Mouse (Mus musculus): ENCODE measurements around the gene Kdm2b. TPM values are rescaled to one million over a fixed set of nuclear protein-coding genes. Genes with fewer than 3 reads are reported as not detected.

Kdm2b gene
- total and polyA plus RNA-seq, 2 experiments from 2014 or later, result 78.6 to 110 TPM

- no peak overlapping the region for H3K4me3 ChIP-seq (ENCODE audit: low read depth, low read length)
- H3K36me3 ChIP-seq (ENCODE audit: insufficient read depth, low read length), result peaks cover 14% of the 10 kb centered on the region
- no peak for TF ChIP-seq CTCF (IDR thresholded peaks at IDR 0.05)
- no peak overlapping the region for H3K9ac ChIP-seq (replicated peaks; ENCODE audit: low read length, poor library complexity, severe bottlenecking)
- H3K27me3 ChIP-seq (ENCODE audit: insufficient read depth, low read length), result no peaks in the 10 kb centered on the region
- 68% methylated on average over 3 of the region's 3 CpGs for WGBS
- H3K4me1 ChIP-seq (ENCODE audit: insufficient read depth, low read length), result no peaks in the 10 kb centered on the region
- ATAC-seq (ENCODE audit: low FRiP score) (no peak), DNase-seq (ENCODE audit: low spot score) (peak; percentile 5)
- H3K4me2 ChIP-seq (ENCODE audit: low read depth, low read length, poor library complexity, severe bottlenecking), result no peak overlapping the region
- no peak overlapping the region for H3K27ac ChIP-seq (ENCODE audit: low read depth, low read length)
- H3K9me3 ChIP-seq (ENCODE audit: low read length), result no peaks in the 10 kb centered on the region
Measured at GRCm38 (mm10) chr5:122938676-122939075, 50.9 kb downstream of the Kdm2b start.

- Histone ChIP-seq H3K4me2 (ENCODE audit: low read depth, low read length, poor library complexity, severe bottlenecking) (no peak overlapping the region), H3K4me3 (ENCODE audit: low read depth, low read length) (no peak overlapping the region), H3K9me3 (ENCODE audit: low read length) (no peaks in the 10 kb centered on the region), H3K27me3 (ENCODE audit: insufficient read depth, low read length) (no peaks in the 10 kb centered on the region), H3K36me3 (ENCODE audit: insufficient read depth, low read length) (peaks cover 12% of the 10 kb centered on the region), H3K27ac (ENCODE audit: low read depth, low read length) (no peak overlapping the region), H3K4me1 (ENCODE audit: insufficient read depth, low read length) (no peaks in the 10 kb centered on the region), H3K9ac (replicated peaks; ENCODE audit: low read length, poor library complexity, severe bottlenecking) (no peak overlapping the region)
- ATAC-seq (ENCODE audit: low FRiP score), result no peak
- peak; percentile 54 for DNase-seq (ENCODE audit: low spot score)
- 55% methylated on average over 4 of the region's 4 CpGs for WGBS
- no peak for TF ChIP-seq CTCF (IDR thresholded peaks at IDR 0.05)
Measured at GRCm38 (mm10) chr5:122937958-122938540, 51.6 kb downstream of the Kdm2b start.

DNA sequence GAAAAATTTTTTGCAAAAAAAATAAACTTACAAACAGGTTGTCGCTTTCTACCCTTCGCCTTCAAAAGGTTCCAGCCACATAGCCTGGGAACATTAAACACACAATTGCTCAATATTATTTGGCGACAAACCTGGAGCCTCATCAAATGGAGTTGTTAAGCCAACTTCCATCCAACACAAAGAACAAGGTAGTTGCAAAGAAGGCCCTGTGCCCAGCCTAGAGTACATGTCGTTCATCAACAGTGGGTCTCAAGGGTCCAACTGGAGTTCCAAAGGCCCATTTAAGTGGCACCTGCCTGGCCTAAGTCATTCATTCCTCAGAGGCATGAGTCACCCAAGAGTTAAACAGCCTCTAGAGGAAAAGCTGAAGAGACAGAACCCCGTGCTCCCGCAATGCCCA is 52.6 kb downstream of the Kdm2b start:
- no peak overlapping the region for H3K27ac ChIP-seq (ENCODE audit: low read depth, low read length)
- DNase-seq (ENCODE audit: low spot score) (no peak), ATAC-seq (ENCODE audit: low FRiP score) (no peak)
- WGBS, result 88% methylated on average over 6 of the region's 6 CpGs
- peaks cover 17% of the 10 kb centered on the region for H3K36me3 ChIP-seq (ENCODE audit: insufficient read depth, low read length)
- H3K4me1 ChIP-seq (ENCODE audit: insufficient read depth, low read length), result no peaks in the 10 kb centered on the region
- TF ChIP-seq CTCF (IDR thresholded peaks at IDR 0.05), result no peak
- H3K9me3 ChIP-seq (ENCODE audit: low read length), result no peaks in the 10 kb centered on the region
- H3K4me3 ChIP-seq (ENCODE audit: low read depth, low read length), result no peak overlapping the region
- H3K9ac ChIP-seq (replicated peaks; ENCODE audit: low read length, poor library complexity, severe bottlenecking), result no peak overlapping the region
- H3K27me3 ChIP-seq (ENCODE audit: insufficient read depth, low read length), result no peaks in the 10 kb centered on the region
- no peak overlapping the region for H3K4me2 ChIP-seq (ENCODE audit: low read depth, low read length, poor library complexity, severe bottlenecking)

DNA sequence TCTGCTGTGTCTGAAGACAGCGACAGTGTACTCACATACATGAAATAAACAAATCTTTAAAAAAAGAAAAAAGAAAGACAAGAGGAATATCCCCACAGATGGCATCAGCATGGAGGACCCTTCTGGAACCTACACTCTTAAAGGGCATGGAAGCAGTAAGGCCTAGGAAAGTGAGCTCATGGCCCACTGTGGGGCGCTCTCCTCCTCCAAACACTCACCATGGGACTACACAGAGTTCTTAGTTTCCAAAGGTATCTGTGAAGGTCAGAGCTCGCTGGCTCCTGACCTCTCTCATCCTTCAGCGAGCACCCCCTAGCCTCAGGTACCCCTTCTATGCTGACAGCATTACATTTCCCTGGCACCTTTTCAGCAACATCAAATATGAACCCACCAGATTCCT is 53.8 kb downstream of the Kdm2b start:
- no peak overlapping the region for H3K4me3 ChIP-seq (ENCODE audit: low read depth, low read length)
- peaks cover 18% of the 10 kb centered on the region for H3K36me3 ChIP-seq (ENCODE audit: insufficient read depth, low read length)
- no peaks in the 10 kb centered on the region for H3K27me3 ChIP-seq (ENCODE audit: insufficient read depth, low read length)
- no peak overlapping the region for H3K27ac ChIP-seq (ENCODE audit: low read depth, low read length)
- H3K9me3 ChIP-seq (ENCODE audit: low read length), result no peaks in the 10 kb centered on the region
- ATAC-seq (ENCODE audit: low FRiP score) (no peak), DNase-seq (ENCODE audit: low spot score) (no peak)
- H3K4me1 ChIP-seq (ENCODE audit: insufficient read depth, low read length), result no peaks in the 10 kb centered on the region
- no peak overlapping the region for H3K4me2 ChIP-seq (ENCODE audit: low read depth, low read length, poor library complexity, severe bottlenecking)
- no peak overlapping the region for H3K9ac ChIP-seq (replicated peaks; ENCODE audit: low read length, poor library complexity, severe bottlenecking)
- TF ChIP-seq CTCF (IDR thresholded peaks at IDR 0.05), result peak; percentile 33
- WGBS, result 90% methylated on average over 4 of the region's 4 CpGs

DNA sequence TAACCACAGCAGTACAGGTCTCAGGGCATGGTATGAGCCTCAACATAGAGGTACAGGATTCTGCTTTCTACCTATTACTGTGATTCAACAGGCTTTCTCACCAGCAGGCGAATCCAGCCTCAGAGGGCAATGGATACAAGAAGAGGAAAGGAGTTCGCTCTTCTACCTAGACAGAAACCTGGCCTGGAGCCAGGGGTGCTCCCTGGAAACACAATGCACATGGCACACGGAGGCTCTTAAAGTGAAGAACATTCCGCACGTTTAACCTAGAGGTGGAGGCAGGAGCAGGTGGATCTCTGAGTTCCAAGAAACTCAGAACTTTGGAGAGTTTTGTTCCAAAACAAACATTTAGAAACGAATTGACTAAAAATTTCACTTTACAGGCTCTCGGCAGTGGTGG is 58.6 kb downstream of the Kdm2b start:
- Histone ChIP-seq H3K27me3 (ENCODE audit: insufficient read depth, low read length) (no peaks in the 10 kb centered on the region), H3K4me1 (ENCODE audit: insufficient read depth, low read length) (no peaks in the 10 kb centered on the region), H3K9me3 (ENCODE audit: low read length) (no peaks in the 10 kb centered on the region), H3K4me3 (ENCODE audit: low read depth, low read length) (no peak overlapping the region), H3K36me3 (ENCODE audit: insufficient read depth, low read length) (peaks cover 18% of the 10 kb centered on the region), H3K9ac (replicated peaks; ENCODE audit: low read length, poor library complexity, severe bottlenecking) (no peak overlapping the region), H3K4me2 (ENCODE audit: low read depth, low read length, poor library complexity, severe bottlenecking) (no peak overlapping the region), H3K27ac (ENCODE audit: low read depth, low read length) (no peak overlapping the region)
- DNase-seq (ENCODE audit: low spot score), result no peak
- WGBS, result 70% methylated on average over 7 of the region's 7 CpGs
- no peak for TF ChIP-seq CTCF (IDR thresholded peaks at IDR 0.05)
- ATAC-seq (ENCODE audit: low FRiP score), result no peak

DNA sequence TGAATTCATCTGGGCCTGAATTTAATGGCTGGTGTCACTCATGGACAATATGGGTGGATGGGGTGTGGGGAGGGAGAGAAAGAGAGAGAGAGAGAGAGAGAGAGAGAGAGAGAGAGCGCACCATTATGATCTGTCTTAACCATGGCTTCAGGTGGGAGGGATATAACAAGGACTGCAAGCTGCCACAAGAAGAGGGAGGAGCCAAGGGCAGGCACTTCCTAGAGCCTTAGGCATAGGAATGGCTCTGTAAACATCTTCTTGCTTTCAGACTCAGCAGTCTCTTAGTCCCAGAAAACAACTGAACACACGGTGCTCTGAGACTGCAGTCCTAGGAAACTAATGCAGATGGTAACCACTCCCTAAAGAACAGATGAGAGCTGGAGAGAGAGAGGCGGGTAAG is 61.3 kb downstream of the Kdm2b start:
- ATAC-seq (ENCODE audit: low FRiP score), result no peak
- no peak for TF ChIP-seq CTCF (IDR thresholded peaks at IDR 0.05)
- Histone ChIP-seq H3K4me3 (ENCODE audit: low read depth, low read length) (no peak overlapping the region), H3K9me3 (ENCODE audit: low read length) (no peaks in the 10 kb centered on the region), H3K27ac (ENCODE audit: low read depth, low read length) (no peak overlapping the region), H3K36me3 (ENCODE audit: insufficient read depth, low read length) (peaks cover 9% of the 10 kb centered on the region; the same call in 1 of the 2 replicates), H3K9ac (replicated peaks; ENCODE audit: low read length, poor library complexity, severe bottlenecking) (no peak overlapping the region), H3K4me2 (ENCODE audit: low read depth, low read length, poor library complexity, severe bottlenecking) (no peak overlapping the region), H3K4me1 (ENCODE audit: insufficient read depth, low read length) (no peaks in the 10 kb centered on the region), H3K27me3 (ENCODE audit: insufficient read depth, low read length) (no peaks in the 10 kb centered on the region)
- WGBS, result 88% methylated on average over 3 of the region's 3 CpGs
- no peak for DNase-seq (ENCODE audit: low spot score)

Measured in midbrain, postnatal 0 days (tissue).